Mouse (Mus musculus) myocyte (in vitro differentiated cells): Measurements from ENCODE around the gene BC030870.

Experiments used
- E2F4 ChIP-seq: IDR thresholded peaks from one replicate; pipeline ENCODE4 v1.6.1; 2011; ENCODE audit warnings: mild to moderate bottlenecking, control low read depth, moderate library complexity; ENCODE audit not compliant: insufficient read depth
- MYOD1 ChIP-seq, 3 experiments: IDR thresholded peaks; one replicate each; pipeline ENCODE4 v1.6.1; 2011; ENCODE audit warnings: control low read depth in 2 of 3, low read depth in 2 of 3, mild to moderate bottlenecking in 2 of 3, moderate library complexity in 1 of 3; ENCODE audit not compliant: insufficient read length in 2 of 3, control insufficient read depth in 1 of 3
- POLR2A ChIP-seq: IDR thresholded peaks from one replicate; pipeline ENCODE4 v1.6.1; 2011; ENCODE audit warnings: low read depth, mild to moderate bottlenecking, control low read depth, moderate library complexity; ENCODE audit not compliant: insufficient read length
- REST ChIP-seq: IDR thresholded peaks from one replicate; pipeline ENCODE4 v1.6.1; 2011; ENCODE audit warnings: mild to moderate bottlenecking, control low read depth, moderate library complexity; ENCODE audit not compliant: insufficient read depth, insufficient read length
- SRF ChIP-seq: IDR thresholded peaks from one replicate; pipeline ENCODE4 v1.6.1; 2011; ENCODE audit warnings: low read depth; ENCODE audit not compliant: control insufficient read depth, insufficient read length
- TCF12 ChIP-seq: IDR thresholded peaks from one replicate; pipeline ENCODE4 v1.6.1; 2011; ENCODE audit warnings: mild to moderate bottlenecking, control low read depth; ENCODE audit not compliant: poor library complexity, insufficient read depth, severe bottlenecking
- TCF3 ChIP-seq: IDR thresholded peaks from one replicate; pipeline ENCODE4 v1.6.1; 2011; ENCODE audit warnings: low read depth, control low read depth; ENCODE audit not compliant: insufficient read length
- USF1 ChIP-seq: IDR thresholded peaks from one replicate; pipeline ENCODE4 v1.6.1; 2011; ENCODE audit warnings: low read depth, mild to moderate bottlenecking, control low read depth, moderate library complexity

- no peak for TF ChIP-seq POLR2A
- no peak for TF ChIP-seq TCF12
- TF ChIP-seq MYOD1 (IDR thresholded peaks at IDR 0.05; ENCODE audit: control insufficient read depth in 1 of 3, insufficient read length in 2 of 3, low read depth in 2 of 3) = no peak
- TF ChIP-seq USF1 = no peak
- TF ChIP-seq SRF = no peak
- TF ChIP-seq TCF3 = no peak
- TF ChIP-seq REST = no peak
- TF ChIP-seq E2F4 = no peak
Observed at GRCm38 (mm10) chr8:65099735-65100134, 29.6 kb downstream of the BC030870 start.
